Mouse (Mus musculus) neural tube, embryonic 15.5 days (tissue): Measurements from ENCODE around the gene Ccz1. TPM values are rescaled to one million over a fixed set of nuclear protein-coding genes. Genes with fewer than 3 reads are reported as not detected.

Experiments used
- ATAC-seq: fragments of 200-750 bp; cut with Nextera tagmentation; 2 replicates; pipeline ENCODE4 v1.8.0; 2017; ENCODE audit warnings: mild to moderate bottlenecking, moderate TSS enrichment, moderate library complexity; ENCODE audit not compliant: low FRiP score
- H3K27ac ChIP-seq: fragments of 300-500 bp; sonication (generic); replicated peaks from 2 replicates; pipeline ENCODE4 v1.5.1; 2015; ENCODE audit warnings: mild to moderate bottlenecking, inconsistent platforms
- H3K27me3 ChIP-seq: fragments of 300-500 bp; sonication (generic); replicated peaks from 2 replicates; pipeline ENCODE4 v1.6.1; 2015; ENCODE audit warnings: inconsistent platforms
- H3K36me3 ChIP-seq: fragments of 300-500 bp; sonication (generic); 2 replicates; pipeline ENCODE4 v1.6.1; 2015; ENCODE audit warnings: inconsistent platforms
- H3K4me1 ChIP-seq: fragments of 300-500 bp; sonication (generic); 2 replicates; pipeline ENCODE4 v1.6.1; 2015; ENCODE audit warnings: inconsistent platforms
- H3K4me2 ChIP-seq: fragments of 300-500 bp; sonication (generic); 2 replicates; pipeline ENCODE4 v1.6.1; 2015; ENCODE audit warnings: inconsistent platforms, mild to moderate bottlenecking, moderate library complexity
- H3K4me3 ChIP-seq: fragments of 300-500 bp; sonication (generic); replicated peaks from 2 replicates; pipeline ENCODE4 v1.5.1; 2015; ENCODE audit warnings: mild to moderate bottlenecking, inconsistent platforms
- H3K9ac ChIP-seq: fragments of 300-500 bp; sonication (generic); replicated peaks from 2 replicates; pipeline ENCODE4 v1.6.1; 2015; ENCODE audit warnings: mild to moderate bottlenecking, inconsistent platforms
- H3K9me3 ChIP-seq: fragments of 300-500 bp; sonication (generic); replicated peaks from 2 replicates; pipeline ENCODE4 v1.6.1; 2016; ENCODE audit warnings: inconsistent platforms
- WGBS: fragments of 180-500 bp; shearing (Covaris S2); methylation state at CpG from one replicate; pipeline ENCODE4 v1.1.7; 2015; ENCODE audit warnings: mixed read lengths; 5-methylcytosine and 5-hydroxymethylcytosine counted together
- polyA plus RNA-seq: library from polyadenylated mRNA; unstranded; fragments of >200 nt; fragmentation: Nextera tagmentation; extraction: Ambion mirVana; gene quantifications from 2 replicates; pipeline ENCODE4 v1.2.1, GENCODE M21; 2015

The Ccz1 gene
- polyA plus RNA-seq, 1 experiment from 2014 or later, result 76.1 TPM

DNA sequence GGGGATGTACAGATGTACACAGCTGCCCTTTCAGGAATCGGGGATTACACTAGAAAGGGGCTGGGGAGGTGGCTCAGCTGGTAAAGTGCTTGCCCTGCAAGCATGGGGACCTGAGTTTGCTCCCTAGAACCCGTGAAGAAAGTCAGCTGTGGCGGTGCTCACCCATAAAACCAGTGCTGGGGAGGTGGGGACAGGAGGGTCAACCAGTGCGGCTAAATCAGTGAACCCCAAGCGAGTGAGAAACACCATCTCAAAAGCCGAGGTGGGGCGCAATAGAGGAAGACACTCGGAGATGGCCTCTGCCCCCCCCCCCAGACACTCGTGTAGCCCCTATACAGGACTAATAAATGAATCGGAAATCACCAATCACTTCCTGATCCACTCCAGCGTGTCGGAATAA is 48.0 kb downstream of the Ccz1 start:
- H3K36me3 ChIP-seq, result no peaks in the 10 kb centered on the region; the same call in 1 of the 2 replicates
- no peaks in the 10 kb centered on the region for H3K9me3 ChIP-seq
- no peak overlapping the region for H3K4me3 ChIP-seq
- no peaks in the 10 kb centered on the region for H3K4me1 ChIP-seq
- ATAC-seq, result no peak
- no peak overlapping the region for H3K9ac ChIP-seq
- WGBS, result 86% methylated on average over 12 of the region's 12 CpGs
- H3K4me2 ChIP-seq, result no peak overlapping the region
- H3K27ac ChIP-seq, result no peak overlapping the region
- H3K27me3 ChIP-seq, result no peaks in the 10 kb centered on the region

DNA sequence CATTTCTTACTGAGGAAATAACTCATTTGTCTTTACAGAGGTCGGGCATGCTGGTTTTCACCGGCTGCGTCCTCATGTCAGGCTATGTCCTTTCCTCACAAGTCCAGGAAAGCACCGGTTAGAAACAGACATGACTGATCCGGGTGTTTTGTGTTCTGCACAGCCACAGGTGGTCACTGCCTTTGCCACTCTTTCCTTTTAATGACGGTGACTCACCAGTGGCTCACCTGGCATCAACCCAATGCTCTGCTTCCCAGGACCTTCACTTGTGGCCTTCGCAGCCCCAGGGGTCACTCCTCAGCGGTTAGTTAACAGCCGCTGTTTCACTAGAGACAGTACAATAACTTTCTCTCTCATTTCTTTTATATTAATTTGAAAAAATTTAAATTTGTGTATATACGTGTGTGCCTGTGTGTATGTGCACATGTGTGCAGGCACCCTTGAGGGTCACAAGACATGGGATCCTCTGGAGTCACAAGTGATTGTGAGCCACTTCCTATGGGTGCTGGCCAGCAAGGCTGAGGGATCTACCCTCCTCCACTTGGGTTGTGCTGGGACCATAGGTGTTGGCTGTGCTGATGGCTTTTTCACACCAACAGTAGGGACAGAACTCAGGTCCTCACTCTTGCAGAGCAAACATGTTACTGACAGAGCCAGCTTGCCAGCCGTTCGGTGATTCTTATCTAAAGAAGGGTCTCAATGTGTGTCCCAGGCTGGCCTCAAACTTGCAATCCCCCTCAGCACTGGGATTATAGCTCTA is 48.9 kb downstream of the Ccz1 start:
- WGBS, result 91% methylated on average over 12 of the region's 12 CpGs

GRCm38 (mm10) chr5:143961176-143961575 is 53.5 kb downstream of the Ccz1 start:
- 91% methylated on average over 7 of the region's 8 CpGs for WGBS
- no peaks in the 10 kb centered on the region for H3K4me1 ChIP-seq
- H3K9ac ChIP-seq, result no peak overlapping the region
- no peaks in the 10 kb centered on the region for H3K27me3 ChIP-seq
- H3K9me3 ChIP-seq, result 0 out of 2 replicates have a peak, but pooled peaks cover 4% of the 10 kb centered on the region
- no peak for ATAC-seq
- peaks cover 19% of the 10 kb centered on the region; the same call in 1 of the 2 replicates for H3K36me3 ChIP-seq
- no peak overlapping the region for H3K27ac ChIP-seq
- no peak overlapping the region for H3K4me2 ChIP-seq
- H3K4me3 ChIP-seq, result no peak overlapping the region

More for the DNA sequence above, 48.9 kb downstream of the Ccz1 start:
- Histone ChIP-seq H3K9ac (no peak overlapping the region), H3K36me3 (no peaks in the 10 kb centered on the region; the same call in 1 of the 2 replicates), H3K27me3 (no peaks in the 10 kb centered on the region), H3K4me2 (no peak overlapping the region), H3K27ac (no peak overlapping the region), H3K4me1 (no peaks in the 10 kb centered on the region), H3K4me3 (no peak overlapping the region), H3K9me3 (no peaks in the 10 kb centered on the region)
- ATAC-seq, result no peak

GRCm38 (mm10) chr5:143959551-143959950 is 55.1 kb downstream of the Ccz1 start:
- no peak overlapping the region for H3K9ac ChIP-seq
- H3K27ac ChIP-seq, result no peak overlapping the region
- ATAC-seq, result no peak
- peaks cover 4% of the 10 kb centered on the region; the same call in 1 of the 2 replicates for H3K9me3 ChIP-seq
- WGBS, result 92% methylated on average over 11 of the region's 11 CpGs
- H3K4me1 ChIP-seq, result no peaks in the 10 kb centered on the region
- peaks cover 19% of the 10 kb centered on the region; the same call in 1 of the 2 replicates for H3K36me3 ChIP-seq
- H3K4me3 ChIP-seq, result no peak overlapping the region
- H3K4me2 ChIP-seq, result no peak overlapping the region
- H3K27me3 ChIP-seq, result no peaks in the 10 kb centered on the region

GRCm38 (mm10) chr5:143957101-143957500 is 57.6 kb downstream of the Ccz1 start:
- H3K27me3 ChIP-seq, result no peaks in the 10 kb centered on the region
- H3K9ac ChIP-seq, result no peak overlapping the region
- H3K36me3 ChIP-seq, result peaks cover 19% of the 10 kb centered on the region; the same call in 1 of the 2 replicates
- H3K4me2 ChIP-seq, result no peak overlapping the region
- no peak overlapping the region for H3K4me3 ChIP-seq
- H3K9me3 ChIP-seq, result peaks cover 4% of the 10 kb centered on the region; the same call in 1 of the 2 replicates
- H3K27ac ChIP-seq, result no peak overlapping the region
- H3K4me1 ChIP-seq, result no peaks in the 10 kb centered on the region
- ATAC-seq, result no peak
- 95% methylated on average over 6 of the region's 6 CpGs for WGBS

DNA sequence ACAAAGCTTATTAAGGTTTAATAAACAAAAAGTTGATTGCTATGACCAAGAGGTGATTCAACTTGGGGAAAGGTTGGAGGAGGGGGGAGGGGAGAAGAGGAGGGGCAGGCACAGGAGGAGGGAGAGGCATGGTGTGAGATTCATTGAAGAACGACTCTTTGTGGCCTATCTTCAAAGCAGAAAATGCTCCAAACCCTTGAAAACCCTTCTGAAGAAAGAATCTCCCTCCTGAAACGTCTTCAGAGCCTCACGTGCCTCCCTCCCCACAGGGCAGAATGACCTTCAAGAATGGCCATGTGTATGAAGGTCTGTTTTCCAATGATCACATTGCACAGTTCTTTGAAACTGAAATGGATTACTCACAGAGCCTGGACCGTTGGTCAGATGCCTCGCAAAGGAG is 64.7 kb downstream of the Ccz1 start:
- Histone ChIP-seq H3K9ac (no peak overlapping the region), H3K4me2 (no peak overlapping the region), H3K27me3 (no peaks in the 10 kb centered on the region), H3K4me3 (no peak overlapping the region), H3K27ac (no peak overlapping the region), H3K4me1 (no peaks in the 10 kb centered on the region), H3K9me3 (no peaks in the 10 kb centered on the region), H3K36me3 (no peaks in the 10 kb centered on the region)
- no peak for ATAC-seq
- WGBS, result 49% methylated on average over 5 of the region's 5 CpGs

- H3K36me3 ChIP-seq, result no peaks in the 10 kb centered on the region
- no peaks in the 10 kb centered on the region for H3K9me3 ChIP-seq
- H3K27me3 ChIP-seq, result no peaks in the 10 kb centered on the region
- no peak overlapping the region for H3K4me3 ChIP-seq
- no peak for ATAC-seq
- H3K4me2 ChIP-seq, result no peak overlapping the region
- no peak overlapping the region for H3K9ac ChIP-seq
- 91% methylated on average over 12 of the region's 12 CpGs for WGBS
- H3K4me1 ChIP-seq, result no peaks in the 10 kb centered on the region
- H3K27ac ChIP-seq, result no peak overlapping the region
Measured at GRCm38 (mm10) chr5:143948361-143948760, 66.3 kb downstream of the Ccz1 start.

DNA sequence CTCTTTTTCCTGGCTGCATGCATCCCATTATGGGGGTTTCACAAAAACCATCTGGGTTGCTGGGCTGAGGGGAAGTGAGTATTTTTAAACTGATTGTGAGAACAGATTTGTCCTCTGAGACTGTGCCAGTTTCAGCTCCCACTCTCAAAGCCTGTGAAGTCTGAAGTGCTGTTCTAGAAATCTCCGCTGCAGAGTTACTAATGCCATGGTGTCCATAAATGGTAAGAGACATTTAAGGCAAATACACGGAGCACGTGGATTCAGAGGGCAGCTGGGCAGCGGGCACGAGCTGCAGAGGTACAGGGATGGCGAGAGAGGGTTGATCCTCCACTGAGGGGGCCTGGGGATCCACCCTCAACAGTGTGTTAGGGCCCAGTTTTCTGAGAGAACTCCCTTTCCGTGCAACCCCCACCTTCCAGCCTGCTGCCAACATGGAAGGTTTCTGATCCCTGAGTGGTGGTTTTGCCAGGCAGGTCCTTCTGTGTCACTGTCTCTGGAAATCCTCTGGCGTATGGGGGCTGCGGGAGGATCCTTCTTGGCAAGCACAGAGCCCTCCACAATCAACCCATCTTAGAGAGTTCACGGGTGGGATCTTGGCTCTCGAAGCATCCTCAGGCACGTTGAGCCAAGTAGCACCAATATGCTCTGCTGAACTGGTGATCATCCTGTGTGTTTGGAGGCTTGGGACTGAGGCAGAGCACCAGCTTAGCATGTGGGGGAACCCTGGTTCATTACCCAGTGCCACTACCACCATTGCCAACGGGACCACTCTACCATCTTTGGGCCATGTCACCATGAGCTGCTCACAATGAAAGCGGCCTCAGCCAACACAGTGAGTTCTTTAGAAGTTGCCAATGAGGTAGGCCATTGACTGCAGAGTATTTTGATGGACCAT is 71.2 kb downstream of the Ccz1 start:
- H3K4me1 ChIP-seq, result no peaks in the 10 kb centered on the region
- H3K9ac ChIP-seq, result no peak overlapping the region
- no peak overlapping the region for H3K27ac ChIP-seq
- no peak for ATAC-seq
- WGBS, result 92% methylated on average over 14 of the region's 14 CpGs
- H3K4me2 ChIP-seq, result no peak overlapping the region
- H3K36me3 ChIP-seq, result no peaks in the 10 kb centered on the region
- H3K4me3 ChIP-seq, result no peak overlapping the region
- no peaks in the 10 kb centered on the region for H3K9me3 ChIP-seq
- no peaks in the 10 kb centered on the region for H3K27me3 ChIP-seq

- no peak for ATAC-seq
- no peaks in the 10 kb centered on the region for H3K9me3 ChIP-seq
- no peak overlapping the region for H3K27ac ChIP-seq
- H3K4me1 ChIP-seq, result no peaks in the 10 kb centered on the region
- H3K4me2 ChIP-seq, result no peak overlapping the region
- H3K27me3 ChIP-seq, result no peaks in the 10 kb centered on the region
- 31% methylated on average over 10 of the region's 10 CpGs for WGBS
- H3K4me3 ChIP-seq, result no peak overlapping the region
- H3K9ac ChIP-seq, result no peak overlapping the region
- no peaks in the 10 kb centered on the region for H3K36me3 ChIP-seq
Measured at GRCm38 (mm10) chr5:143941588-143941987, 73.1 kb downstream of the Ccz1 start.
